Mouse (Mus musculus) embryonic facial prominence, embryonic 11.5 days (tissue): ENCODE data around the gene Sppl2b. TPM values are rescaled to one million over a fixed set of nuclear protein-coding genes. Genes with fewer than 3 reads are reported as not detected.
"Not testable (repeated sequence)": the region's sequence is repeated elsewhere in the genome, so short reads cannot be mapped to it uniquely, and the experiment has no call there.

Source experiments
- ATAC-seq: fragments of 200-750 bp; cut with Nextera tagmentation; replicated peaks from 2 replicates; pipeline ENCODE4 v1.8.0; 2017; ENCODE audit warnings: low read depth; ENCODE audit not compliant: insufficient number of reproducible peaks, low FRiP score, low TSS enrichment
- DNase-seq: peaks from one replicate; pipeline ENCODE4 v3.0.0-alpha.2; 2015; ENCODE audit warnings: low spot score
- H3K27ac ChIP-seq: fragments of 300-500 bp; sonication (generic); replicated peaks from 2 replicates; pipeline ENCODE4 v1.5.1; 2014; ENCODE audit warnings: mild to moderate bottlenecking, low read depth, low read length, control low read depth
- H3K27me3 ChIP-seq: fragments of 300-500 bp; sonication (generic); 2 replicates; pipeline ENCODE4 v1.6.1; 2014; ENCODE audit warnings: mild to moderate bottlenecking, low read length, moderate library complexity, mixed read lengths; ENCODE audit not compliant: control insufficient read depth, insufficient read depth
- H3K36me3 ChIP-seq: fragments of 300-500 bp; sonication (generic); replicated peaks from 2 replicates; pipeline ENCODE4 v1.6.1; 2014; ENCODE audit warnings: low read depth, mild to moderate bottlenecking, low read length, moderate library complexity, mixed read lengths; ENCODE audit not compliant: control insufficient read depth, insufficient read depth
- H3K4me1 ChIP-seq: fragments of 300-500 bp; sonication (generic); 2 replicates; pipeline ENCODE4 v1.6.1; 2014; ENCODE audit warnings: low read length, mixed read lengths; ENCODE audit not compliant: control insufficient read depth, insufficient read depth
- H3K4me2 ChIP-seq: fragments of 300-500 bp; sonication (generic); 2 replicates; pipeline ENCODE4 v1.6.1; 2014; ENCODE audit warnings: low read depth, mild to moderate bottlenecking, control low read depth, low read length, moderate library complexity
- H3K4me3 ChIP-seq: fragments of 300-500 bp; sonication (generic); 2 replicates; pipeline ENCODE4 v1.5.1; 2014; ENCODE audit warnings: low read depth, low read length, control low read depth
- H3K9ac ChIP-seq: fragments of 300-500 bp; sonication (generic); replicated peaks from 2 replicates; pipeline ENCODE4 v1.6.1; 2014; ENCODE audit warnings: mild to moderate bottlenecking, control low read depth, low read length
- H3K9me3 ChIP-seq: fragments of 300-500 bp; sonication (generic); replicated peaks from 2 replicates; pipeline ENCODE4 v1.6.1; 2016; ENCODE audit warnings: mild to moderate bottlenecking, low read length, inconsistent platforms, mixed read lengths; ENCODE audit not compliant: control insufficient read depth
- WGBS: fragments of 180-500 bp; shearing (Covaris S2); extraction: QIAGEN DNeasy Blood & Tissue Kit; methylation state at CpG from one replicate; pipeline ENCODE4 v1.1.7; 2014; 5-methylcytosine and 5-hydroxymethylcytosine counted together
- polyA plus RNA-seq: library from polyadenylated mRNA; unstranded; fragments of >200 nt; fragmentation: Nextera tagmentation; extraction: Ambion mirVana; gene quantifications from 2 replicates; pipeline ENCODE4 v1.2.1, GENCODE M21; 2014

Sppl2b gene
- polyA plus RNA-seq, 1 experiment from 2014 or later, result 17.1 TPM

DNA sequence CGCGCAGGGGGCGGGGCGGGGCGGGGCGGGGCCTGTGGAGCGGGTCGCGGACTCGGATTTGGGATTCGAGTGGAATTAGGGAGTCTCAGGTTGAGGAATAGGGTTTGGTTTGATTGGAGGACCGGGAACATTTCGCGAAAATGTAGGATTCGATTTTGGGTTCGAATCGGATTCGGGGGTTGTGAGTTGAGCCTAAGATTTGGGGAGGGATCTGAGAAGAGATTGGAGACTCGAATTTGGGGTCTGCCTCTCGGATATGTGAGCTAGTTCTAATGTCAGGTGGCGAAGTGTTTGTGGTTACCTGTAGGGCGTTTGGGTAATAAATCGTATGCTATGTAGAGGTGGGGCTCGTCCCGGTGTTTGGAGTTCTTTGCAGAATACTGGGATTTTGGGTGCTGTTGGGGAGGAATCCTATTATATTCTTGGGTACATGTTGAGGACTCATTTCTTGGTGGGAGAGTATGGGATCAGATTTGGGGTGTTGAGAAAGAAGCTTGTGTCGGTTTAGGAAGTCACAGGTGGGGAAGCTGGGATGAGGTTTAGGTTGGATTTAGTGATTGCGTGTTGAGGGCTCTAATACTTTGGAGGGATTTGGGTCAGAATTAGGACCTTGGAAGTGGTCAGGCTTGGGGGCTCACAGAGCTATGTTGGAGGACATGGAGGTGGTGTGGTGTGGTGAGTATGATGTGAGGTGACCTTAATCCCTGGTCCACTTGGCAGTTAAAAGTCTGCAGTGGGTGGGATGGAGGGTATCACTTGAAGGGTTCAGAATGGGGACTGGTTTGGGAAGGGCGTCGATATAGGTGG is 27.8 kb upstream of the Sppl2b start:
- Histone ChIP-seq H3K4me1 (peaks cover 2% of the 10 kb centered on the region; the same call in 1 of the 2 replicates), H3K9me3 (no peaks in the 10 kb centered on the region), H3K27me3 (no peaks in the 10 kb centered on the region), H3K36me3 (peaks cover 5% of the 10 kb centered on the region), H3K4me2 (peak overlapping the region; percentile 94), H3K9ac (peak overlapping the region; percentile 94), H3K4me3 (peak overlapping the region; percentile 77), H3K27ac (peak overlapping the region; percentile 72)
- ATAC-seq (no peak), DNase-seq (no peak)
- 8% methylated on average over 27 of the region's 29 CpGs for WGBS

DNA sequence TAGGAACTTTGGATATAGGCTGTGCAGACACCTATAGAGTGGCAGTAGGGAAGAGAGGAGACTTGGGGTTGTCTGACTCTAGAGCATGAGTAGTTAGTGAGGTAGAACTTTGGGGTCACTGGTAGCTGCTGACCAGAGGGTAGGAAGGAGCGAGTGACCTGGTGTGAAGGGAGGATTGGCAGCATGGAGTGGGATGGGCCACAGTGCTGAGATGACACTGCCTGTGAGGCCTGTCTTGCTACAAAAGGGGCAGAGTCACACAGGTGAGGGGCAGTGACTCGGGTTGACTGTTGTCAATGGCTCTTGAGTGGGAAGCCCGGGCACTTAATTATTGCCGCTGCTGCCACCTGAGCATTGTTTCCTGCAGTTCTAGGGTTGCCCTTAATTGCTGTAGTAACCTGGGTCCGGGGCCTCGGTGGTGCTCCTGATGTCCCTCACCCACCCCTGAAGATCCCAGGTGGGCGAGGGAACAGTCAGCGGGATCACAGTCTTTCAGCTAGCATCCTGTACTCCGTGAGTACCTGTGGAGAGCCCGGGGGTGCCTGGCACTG is 27.1 kb upstream of the Sppl2b start:
- Histone ChIP-seq H3K4me1 (peaks cover 2% of the 10 kb centered on the region; the same call in 1 of the 2 replicates), H3K27ac (no peak overlapping the region), H3K4me2 (peak overlapping the region; percentile 94), H3K36me3 (peaks cover 5% of the 10 kb centered on the region), H3K9me3 (no peaks in the 10 kb centered on the region), H3K27me3 (no peaks in the 10 kb centered on the region), H3K4me3 (peak overlapping the region; percentile 77), H3K9ac (peak overlapping the region; percentile 94)
- DNase-seq (no peak), ATAC-seq (no peak)
- 83% methylated on average over 10 of the region's 10 CpGs for WGBS

DNA sequence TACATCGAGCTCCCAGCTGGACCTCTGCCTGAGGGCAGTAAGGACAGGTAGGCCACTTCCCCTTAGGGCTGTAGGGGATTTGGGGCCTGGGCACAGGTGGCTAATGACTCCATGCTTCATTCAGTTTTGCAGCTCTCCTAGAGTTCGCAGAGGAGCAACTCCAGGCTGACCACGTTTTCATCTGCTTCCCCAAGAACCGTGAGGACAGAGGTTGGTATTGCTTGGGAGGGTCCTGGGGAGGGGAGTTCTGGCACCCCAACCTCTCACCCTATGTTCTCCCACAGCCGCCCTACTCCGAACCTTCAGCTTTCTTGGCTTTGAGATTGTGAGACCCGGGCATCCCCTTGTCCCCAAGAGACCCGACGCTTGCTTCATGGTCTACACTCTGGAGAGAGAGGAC is 26.5 kb upstream of the Sppl2b start:
- not testable (repeated sequence) for H3K9ac ChIP-seq, H3K4me2 ChIP-seq, H3K4me1 ChIP-seq, ATAC-seq, H3K27me3 ChIP-seq, DNase-seq, H3K36me3 ChIP-seq, H3K9me3 ChIP-seq, H3K4me3 ChIP-seq, H3K27ac ChIP-seq
- WGBS, result 85% methylated on average over 9 of the region's 9 CpGs

DNA sequence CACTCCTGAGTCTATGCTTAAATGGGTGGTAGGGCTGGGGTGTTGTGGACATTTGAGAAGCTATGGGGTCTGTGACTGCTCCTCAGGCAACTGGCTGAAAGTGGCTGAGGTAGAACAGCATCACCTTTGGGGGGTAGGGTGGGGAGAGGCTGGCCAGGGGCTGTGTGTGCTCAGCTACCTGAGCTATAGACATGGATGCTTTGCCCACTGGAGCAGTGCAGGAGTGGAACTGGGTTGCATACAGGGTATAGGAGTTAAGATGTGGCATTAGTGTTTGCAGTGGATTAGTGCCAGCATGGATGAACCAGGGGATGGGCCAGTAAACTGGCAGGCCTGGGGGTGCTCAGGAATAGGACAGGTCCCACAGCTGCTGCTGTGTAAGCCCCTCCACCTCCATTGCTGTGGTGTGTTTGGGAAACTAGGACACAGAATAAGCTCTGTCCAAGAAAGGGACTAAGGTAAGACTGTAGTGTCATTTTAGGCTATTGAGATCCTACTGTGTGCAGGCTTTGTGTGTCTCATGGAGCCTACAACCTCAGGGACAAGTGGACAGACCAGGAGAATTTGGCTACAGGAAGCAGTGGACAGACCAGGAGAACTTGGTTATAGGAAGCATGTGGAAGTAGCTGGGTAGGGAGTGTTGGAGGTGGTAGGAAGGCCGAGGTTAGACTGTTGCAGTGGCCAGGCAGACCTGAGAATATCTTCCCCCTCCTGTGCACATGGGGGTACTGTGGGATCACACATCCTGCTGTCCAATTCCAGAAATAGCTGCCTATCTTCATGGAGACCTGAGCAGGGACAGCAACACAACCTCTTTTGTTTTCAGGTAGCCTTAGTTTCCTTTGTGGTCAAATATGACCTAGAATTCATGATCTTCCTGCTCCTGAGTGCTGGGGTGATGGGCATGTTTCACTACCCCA is 25.5 kb upstream of the Sppl2b start:
- Histone ChIP-seq H3K4me3 (no peak overlapping the region), H3K36me3 (peaks cover 5% of the 10 kb centered on the region), H3K4me1 (peaks cover 2% of the 10 kb centered on the region; the same call in 1 of the 2 replicates), H3K9ac (no peak overlapping the region), H3K27me3 (peaks cover 6% of the 10 kb centered on the region), H3K9me3 (no peaks in the 10 kb centered on the region), H3K27ac (no peak overlapping the region), H3K4me2 (no peak overlapping the region)
- no peak for DNase-seq
- no peak for ATAC-seq
- 74% methylated on average over 1 of the region's 1 CpGs for WGBS

DNA sequence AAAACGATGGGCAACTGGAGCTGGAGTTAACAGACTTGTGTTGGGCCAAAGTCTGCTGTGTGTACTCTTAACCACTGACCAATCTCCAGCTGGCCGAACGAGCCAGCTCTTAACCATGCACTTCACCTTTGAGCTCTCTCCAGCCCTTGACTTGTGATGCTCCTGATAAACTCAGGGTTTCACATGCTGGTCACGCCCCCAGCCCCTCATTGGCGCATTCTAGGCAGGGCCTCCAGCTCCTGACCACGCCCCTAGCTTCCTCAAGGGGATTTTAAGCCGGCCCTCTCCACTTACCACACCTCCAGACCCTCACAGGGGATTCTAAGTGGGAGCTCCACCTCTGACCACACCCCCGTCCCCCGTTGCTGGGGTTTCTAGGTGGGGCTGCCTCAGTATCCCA is 23.9 kb upstream of the Sppl2b start:
- no peak overlapping the region for H3K4me3 ChIP-seq
- WGBS, result 2% methylated on average over 9 of the region's 9 CpGs
- H3K4me2 ChIP-seq, result no peak overlapping the region

DNA sequence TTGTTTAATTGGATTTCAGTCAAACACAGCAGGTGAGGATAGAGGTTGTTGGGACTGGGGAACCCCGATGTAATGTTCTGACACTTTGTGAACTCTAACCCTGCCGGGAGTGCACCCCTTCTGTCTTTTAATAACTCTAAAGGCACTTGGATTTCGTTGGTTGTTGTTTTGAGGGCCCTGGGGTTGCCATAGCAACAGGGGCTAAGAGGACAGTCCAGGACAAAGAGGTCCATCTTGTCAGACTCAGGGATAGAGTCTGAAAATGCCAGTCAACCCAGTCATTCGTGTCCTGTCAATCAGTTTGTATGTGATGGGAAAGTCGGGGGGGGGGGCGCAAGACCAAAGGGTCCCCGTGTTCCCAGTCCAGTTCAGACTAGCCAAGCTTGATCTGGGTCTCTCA is 22.3 kb upstream of the Sppl2b start:
- Histone ChIP-seq H3K36me3 (peaks cover 8% of the 10 kb centered on the region), H3K4me2 (no peak overlapping the region), H3K27ac (no peak overlapping the region), H3K27me3 (peaks cover 27% of the 10 kb centered on the region), H3K9me3 (no peaks in the 10 kb centered on the region), H3K4me1 (peaks cover 4% of the 10 kb centered on the region; the same call in 1 of the 2 replicates), H3K4me3 (no peak overlapping the region), H3K9ac (no peak overlapping the region)
- no peak for DNase-seq
- 66% methylated on average over 7 of the region's 7 CpGs for WGBS
- ATAC-seq, result no peak

More for the DNA sequence above, 23.9 kb upstream of the Sppl2b start:
- Histone ChIP-seq H3K4me1 (peaks cover 4% of the 10 kb centered on the region; the same call in 1 of the 2 replicates), H3K27me3 (peaks cover 21% of the 10 kb centered on the region), H3K9ac (no peak overlapping the region), H3K27ac (no peak overlapping the region), H3K36me3 (peaks cover 8% of the 10 kb centered on the region), H3K9me3 (no peaks in the 10 kb centered on the region)
- DNase-seq (peak; percentile 82), ATAC-seq (no peak)

DNA sequence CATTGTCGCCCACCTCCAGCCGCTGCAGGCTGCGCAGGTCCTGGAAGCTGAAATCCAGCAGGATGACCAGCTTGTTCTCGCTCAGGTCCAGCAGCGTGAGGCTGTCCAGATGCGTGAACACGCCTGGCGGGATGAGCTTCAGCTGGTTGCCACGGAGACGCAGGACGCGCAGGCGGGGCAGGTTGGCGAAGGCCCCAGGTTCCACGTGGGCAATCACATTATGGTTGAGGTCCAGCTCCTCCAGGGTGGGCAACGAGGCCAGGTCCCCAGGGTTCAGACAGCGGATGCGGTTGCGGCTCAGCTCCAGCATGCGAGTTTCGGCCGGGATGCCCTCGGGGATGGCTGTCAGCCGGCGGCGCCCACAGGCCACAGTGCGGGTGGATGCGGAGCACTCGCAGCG is 19.5 kb upstream of the Sppl2b start:
- 55% methylated on average over 30 of the region's 30 CpGs for WGBS
- Histone ChIP-seq H3K4me3 (no peak overlapping the region), H3K27ac (no peak overlapping the region), H3K4me2 (no peak overlapping the region), H3K36me3 (0 out of 2 replicates have a peak, but pooled peaks cover 3% of the 10 kb centered on the region), H3K9me3 (no peaks in the 10 kb centered on the region), H3K27me3 (peaks cover 27% of the 10 kb centered on the region), H3K4me1 (peaks cover 3% of the 10 kb centered on the region; the same call in 1 of the 2 replicates), H3K9ac (no peak overlapping the region)
- DNase-seq, result no peak
- no peak for ATAC-seq
